Mouse (Mus musculus): ENCODE data around the gene Carhsp1. TPM values are rescaled to one million over a fixed set of nuclear protein-coding genes. Genes with fewer than 3 reads are reported as not detected.

Gene Carhsp1
- 110 TPM for polyA plus RNA-seq (2012; fragmentation: generic; extraction: Trizol)

GRCm38 (mm10) chr16:8671551-8672349 is at the start of gene Carhsp1:
TSS of gene Carhsp1 (minus strand) at chr16:8672155.
- Histone ChIP-seq H3K79me2 (ENCODE audit: control insufficient read depth, insufficient read depth) (peaks cover 45% of the 10 kb centered on the region), H3K36me3 (ENCODE audit: control insufficient read depth, insufficient read depth) (no peaks in the 10 kb centered on the region), H3ac (ENCODE audit: control insufficient read depth, insufficient read length) (peak within 1 kb of the TSS; percentile 38), H3K4me2 (ENCODE audit: low read depth) (peak within 1 kb of the TSS; percentile 95), H3K27me3 (ENCODE audit: control insufficient read depth, insufficient read depth, insufficient read length) (no peaks in the 10 kb centered on the region), H3K4me3 (peak within 1 kb of the TSS; percentile 65)
- TF ChIP-seq POLR2AphosphoS2 (IDR thresholded peaks at IDR 0.05; ENCODE audit: insufficient read length, low read depth) (peak; percentile 96), SRF (IDR thresholded peaks at IDR 0.05; ENCODE audit: control insufficient read depth, insufficient read length, low read depth) (no peak), TCF12 (IDR thresholded peaks at IDR 0.05; ENCODE audit: insufficient read depth, poor library complexity, severe bottlenecking) (no peak), MYOG (IDR thresholded peaks at IDR 0.05; ENCODE audit: control insufficient read depth in 1 of 3, insufficient read depth in 1 of 3, insufficient read length in 2 of 3, low read depth in 2 of 3) (peak in 2 of 3 experiments; percentile 74 to 85), REST (IDR thresholded peaks at IDR 0.05; ENCODE audit: insufficient read depth, insufficient read length) (no peak), CEBPB (IDR thresholded peaks at IDR 0.05; ENCODE audit: insufficient read depth, poor library complexity, severe bottlenecking) (no peak), POLR2A (IDR thresholded peaks at IDR 0.05; ENCODE audit: insufficient read length, low read depth) (peak; percentile 90), E2F4 (IDR thresholded peaks at IDR 0.05; ENCODE audit: insufficient read depth) (no peak), USF1 (IDR thresholded peaks at IDR 0.05; ENCODE audit: low read depth) (no peak), TCF3 (IDR thresholded peaks at IDR 0.05; ENCODE audit: insufficient read length, low read depth) (peak; percentile 1), MAX (IDR thresholded peaks at IDR 0.05; ENCODE audit: low read depth) (no peak), MYOD1 (IDR thresholded peaks at IDR 0.05; ENCODE audit: control insufficient read depth in 1 of 3, insufficient read length in 2 of 3, low read depth in 2 of 3) (peak in 2 of 3 experiments; percentile 75 to 86)

- Histone ChIP-seq H3K36me3 (ENCODE audit: control insufficient read depth, insufficient read depth) (no peaks in the 10 kb centered on the region), H3K4me3 (no peak overlapping the region), H3ac (ENCODE audit: control insufficient read depth, insufficient read length) (no peak overlapping the region), H3K79me2 (ENCODE audit: control insufficient read depth, insufficient read depth) (peaks cover 89% of the 10 kb centered on the region), H3K27me3 (ENCODE audit: control insufficient read depth, insufficient read depth, insufficient read length) (no peaks in the 10 kb centered on the region), H3K4me2 (ENCODE audit: low read depth) (no peak overlapping the region)
- TF ChIP-seq TCF12 (IDR thresholded peaks at IDR 0.05; ENCODE audit: insufficient read depth, poor library complexity, severe bottlenecking), result no peak
- no peak for TF ChIP-seq POLR2A (IDR thresholded peaks at IDR 0.05; ENCODE audit: insufficient read length, low read depth)
- TF ChIP-seq POLR2AphosphoS2 (IDR thresholded peaks at IDR 0.05; ENCODE audit: insufficient read length, low read depth), result no peak
- TF ChIP-seq E2F4 (IDR thresholded peaks at IDR 0.05; ENCODE audit: insufficient read depth), result no peak
- TF ChIP-seq REST (IDR thresholded peaks at IDR 0.05; ENCODE audit: insufficient read depth, insufficient read length), result no peak
- TF ChIP-seq CEBPB (IDR thresholded peaks at IDR 0.05; ENCODE audit: insufficient read depth, poor library complexity, severe bottlenecking), result no peak
- TF ChIP-seq MYOD1 (IDR thresholded peaks at IDR 0.05; ENCODE audit: control insufficient read depth in 1 of 3, insufficient read length in 2 of 3, low read depth in 2 of 3), result no peak
- TF ChIP-seq SRF (IDR thresholded peaks at IDR 0.05; ENCODE audit: control insufficient read depth, insufficient read length, low read depth), result no peak
- no peak for TF ChIP-seq TCF3 (IDR thresholded peaks at IDR 0.05; ENCODE audit: insufficient read length, low read depth)
- no peak for TF ChIP-seq MAX (IDR thresholded peaks at IDR 0.05; ENCODE audit: low read depth)
Measured at GRCm38 (mm10) chr16:8720447-8720846, 48.5 kb upstream of the Carhsp1 start.

GRCm38 (mm10) chr16:8717744-8718143 is 45.8 kb upstream of the Carhsp1 start:
- no peak overlapping the region for H3K4me3 ChIP-seq
- H3K79me2 ChIP-seq (ENCODE audit: control insufficient read depth, insufficient read depth), result peaks cover 87% of the 10 kb centered on the region
- H3K4me2 ChIP-seq (ENCODE audit: low read depth), result no peak overlapping the region
- H3K27me3 ChIP-seq (ENCODE audit: control insufficient read depth, insufficient read depth, insufficient read length), result no peaks in the 10 kb centered on the region
- TF ChIP-seq TCF3 (IDR thresholded peaks at IDR 0.05; ENCODE audit: insufficient read length, low read depth) (no peak), SRF (IDR thresholded peaks at IDR 0.05; ENCODE audit: control insufficient read depth, insufficient read length, low read depth) (no peak), REST (IDR thresholded peaks at IDR 0.05; ENCODE audit: insufficient read depth, insufficient read length) (peak; percentile 88)
- peaks cover 16% of the 10 kb centered on the region for H3K36me3 ChIP-seq (ENCODE audit: control insufficient read depth, insufficient read depth)
- no peak overlapping the region for H3ac ChIP-seq (ENCODE audit: control insufficient read depth, insufficient read length)

- no peak overlapping the region for H3K4me2 ChIP-seq (ENCODE audit: low read depth)
- peaks cover 18% of the 10 kb centered on the region for H3K36me3 ChIP-seq (ENCODE audit: control insufficient read depth, insufficient read depth)
- peaks cover 77% of the 10 kb centered on the region for H3K79me2 ChIP-seq (ENCODE audit: control insufficient read depth, insufficient read depth)
- TF ChIP-seq E2F4 (IDR thresholded peaks at IDR 0.05; ENCODE audit: insufficient read depth) (no peak), MAX (IDR thresholded peaks at IDR 0.05; ENCODE audit: low read depth) (no peak), SRF (IDR thresholded peaks at IDR 0.05; ENCODE audit: control insufficient read depth, insufficient read length, low read depth) (no peak), USF1 (IDR thresholded peaks at IDR 0.05; ENCODE audit: low read depth) (no peak), POLR2AphosphoS2 (IDR thresholded peaks at IDR 0.05; ENCODE audit: insufficient read length, low read depth) (no peak), POLR2A (IDR thresholded peaks at IDR 0.05; ENCODE audit: insufficient read length, low read depth) (no peak), MYOD1 (IDR thresholded peaks at IDR 0.05; ENCODE audit: control insufficient read depth in 1 of 3, insufficient read length in 2 of 3, low read depth in 2 of 3) (peak; percentile 9 to 85 (median 81))
- no peak overlapping the region for H3ac ChIP-seq (ENCODE audit: control insufficient read depth, insufficient read length)
- H3K4me3 ChIP-seq, result no peak overlapping the region
- H3K27me3 ChIP-seq (ENCODE audit: control insufficient read depth, insufficient read depth, insufficient read length), result no peaks in the 10 kb centered on the region
Measured at GRCm38 (mm10) chr16:8716300-8716699, 44.3 kb upstream of the Carhsp1 start.

GRCm38 (mm10) chr16:8715513-8716080 is 43.6 kb upstream of the Carhsp1 start:
- TF ChIP-seq REST (IDR thresholded peaks at IDR 0.05; ENCODE audit: insufficient read depth, insufficient read length) (no peak), MYOD1 (IDR thresholded peaks at IDR 0.05; ENCODE audit: control insufficient read depth in 1 of 3, insufficient read length in 2 of 3, low read depth in 2 of 3) (peak in 2 of 3 experiments; percentile 11 to 25), SRF (IDR thresholded peaks at IDR 0.05; ENCODE audit: control insufficient read depth, insufficient read length, low read depth) (no peak), POLR2AphosphoS2 (IDR thresholded peaks at IDR 0.05; ENCODE audit: insufficient read length, low read depth) (no peak), POLR2A (IDR thresholded peaks at IDR 0.05; ENCODE audit: insufficient read length, low read depth) (no peak), TCF12 (IDR thresholded peaks at IDR 0.05; ENCODE audit: insufficient read depth, poor library complexity, severe bottlenecking) (no peak), MYOG (IDR thresholded peaks at IDR 0.05; ENCODE audit: control insufficient read depth in 1 of 3, insufficient read depth in 1 of 3, insufficient read length in 2 of 3, low read depth in 2 of 3) (peak in 1 of 3 experiments; percentile 36), CEBPB (IDR thresholded peaks at IDR 0.05; ENCODE audit: insufficient read depth, poor library complexity, severe bottlenecking) (no peak), E2F4 (IDR thresholded peaks at IDR 0.05; ENCODE audit: insufficient read depth) (no peak), TCF3 (IDR thresholded peaks at IDR 0.05; ENCODE audit: insufficient read length, low read depth) (no peak), USF1 (IDR thresholded peaks at IDR 0.05; ENCODE audit: low read depth) (no peak), MAX (IDR thresholded peaks at IDR 0.05; ENCODE audit: low read depth) (no peak)
- Histone ChIP-seq H3K4me3 (no peak overlapping the region), H3K36me3 (ENCODE audit: control insufficient read depth, insufficient read depth) (peaks cover 25% of the 10 kb centered on the region)

More at GRCm38 (mm10) chr16:8715513-8716080, 43.6 kb upstream of the Carhsp1 start:
- Histone ChIP-seq H3ac (ENCODE audit: control insufficient read depth, insufficient read length) (no peak overlapping the region), H3K4me2 (ENCODE audit: low read depth) (peak overlapping the region; percentile 13), H3K79me2 (ENCODE audit: control insufficient read depth, insufficient read depth) (peaks cover 73% of the 10 kb centered on the region), H3K27me3 (ENCODE audit: control insufficient read depth, insufficient read depth, insufficient read length) (no peaks in the 10 kb centered on the region)
